Mouse (Mus musculus) heart, adult 2 months (tissue): ENCODE results near the gene Tas2r116.

Experiments
- CTCF ChIP-seq: fragments of 200-600 bp; IDR thresholded peaks from 2 replicates; pipeline ENCODE4 v1.8.1; 2022; ENCODE audit warnings: antibody characterized with exemption, mild to moderate bottlenecking, moderate library complexity
- POLR2A ChIP-seq: fragments of 200-500 bp; IDR thresholded peaks from 2 replicates; pipeline ENCODE4 v1.6.1; 2011; ENCODE audit warnings: mild to moderate bottlenecking, low read depth, low read length, control low read depth; ENCODE audit not compliant: insufficient read depth

DNA sequence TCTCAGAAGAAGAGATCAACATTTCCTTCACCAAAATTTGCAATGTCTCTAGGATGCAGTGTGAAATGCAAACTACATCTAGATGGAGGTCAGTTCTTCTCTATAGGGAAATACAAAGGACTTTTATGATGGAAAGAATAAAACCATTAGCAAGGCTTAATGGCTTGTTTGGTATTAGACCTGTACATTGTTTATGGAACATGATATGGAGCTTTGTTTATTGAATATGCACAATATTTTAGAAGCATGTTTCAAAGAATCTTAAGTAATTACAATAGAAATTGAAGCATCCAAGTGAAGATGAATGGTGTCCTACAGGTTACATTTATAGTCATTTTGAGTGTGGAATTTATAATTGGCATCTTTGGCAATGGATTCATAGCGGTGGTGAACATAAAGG, at the start of gene Tas2r116:
- no peak for TF ChIP-seq CTCF
- no peak for TF ChIP-seq POLR2A
